Mouse (Mus musculus): ENCODE results near the gene Mcm5. TPM values are rescaled to one million over a fixed set of nuclear protein-coding genes. Genes with fewer than 3 reads are reported as not detected.

Gene Mcm5
- polyA plus RNA-seq (2012; rRNA removed) (157 and 159 TPM in 2 replicates), polyA plus RNA-seq (2014; fragmentation: Nextera tagmentation; extraction: Ambion mirVana) (125 and 127 TPM in 2 replicates)

DNA sequence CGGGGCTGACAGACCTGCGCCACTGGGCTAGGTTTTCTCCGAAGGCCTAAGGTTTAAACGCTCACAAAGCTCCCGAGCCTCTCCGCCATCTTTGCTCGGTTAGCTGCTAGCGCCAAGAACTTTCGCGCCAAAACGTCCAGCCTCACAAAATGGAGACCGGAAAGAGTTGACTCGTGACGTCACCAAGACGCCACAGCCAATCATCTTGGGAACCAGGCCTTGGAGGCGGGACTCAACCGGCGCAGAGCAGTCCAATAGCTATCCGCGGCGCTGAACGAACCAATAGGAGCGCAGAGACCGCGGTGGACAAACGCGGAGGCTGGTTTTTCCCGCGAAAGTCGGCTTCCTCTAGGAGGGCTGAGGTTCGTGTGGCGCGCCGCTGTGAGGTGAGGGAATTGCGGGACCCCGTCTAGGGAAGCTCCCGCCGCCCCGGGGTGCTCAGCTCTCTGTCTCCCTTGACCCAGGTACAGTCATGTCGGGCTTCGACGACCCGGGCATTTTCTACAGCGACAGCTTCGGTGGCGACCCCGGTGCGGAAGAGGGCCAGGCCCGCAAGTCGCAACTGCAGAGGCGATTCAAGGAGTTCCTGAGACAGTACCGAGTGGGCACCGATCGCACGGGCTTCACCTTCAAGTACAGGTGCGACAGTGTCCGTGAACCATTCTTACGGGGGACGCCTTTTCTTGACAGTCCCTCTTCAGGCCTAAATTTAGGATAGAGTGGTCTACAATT lies at the start of gene Mcm5:
TSS of gene Mcm5 (plus strand) at position 334 of the 732 bp plus-strand sequence.
- Histone ChIP-seq H3K27me3 (ENCODE audit: control insufficient read depth, insufficient read depth, low read length) (no peaks in the 10 kb centered on the region), H3K4me2 (replicated peaks; ENCODE audit: low read depth, low read length, severe bottlenecking) (peak within 1 kb of the TSS; percentile 85), H3K9ac (ENCODE audit: low read depth, low read length, severe bottlenecking) (peak within 1 kb of the TSS; percentile 80), H3K4me3 (replicated peaks; ENCODE audit: low read length) (peak within 1 kb of the TSS; percentile 76), H3K36me3 (ENCODE audit: control insufficient read depth, insufficient read depth, low read length) (peaks cover 33% of the 10 kb centered on the region), H3K9me3 (ENCODE audit: control insufficient read depth, low read length) (no peaks in the 10 kb centered on the region), H3K27ac (replicated peaks; ENCODE audit: low read depth, low read length) (peak within 1 kb of the TSS; percentile 91), H3K4me1 (ENCODE audit: control insufficient read depth, insufficient read depth, low read length) (peaks cover 16% of the 10 kb centered on the region)
- WGBS: 2% methylated on average over 56 of the region's 59 CpGs
- DNase-seq (ENCODE audit: low spot score) (peak; percentile 100), ATAC-seq (ENCODE audit: low FRiP score, low read depth) (peak; percentile 98)
- peak; percentile 45; the same call in 1 of the 2 replicates for TF ChIP-seq POLR2A (IDR thresholded peaks at IDR 0.05; ENCODE audit: borderline replicate concordance, extremely low read depth, insufficient read depth, insufficient read length)

DNA sequence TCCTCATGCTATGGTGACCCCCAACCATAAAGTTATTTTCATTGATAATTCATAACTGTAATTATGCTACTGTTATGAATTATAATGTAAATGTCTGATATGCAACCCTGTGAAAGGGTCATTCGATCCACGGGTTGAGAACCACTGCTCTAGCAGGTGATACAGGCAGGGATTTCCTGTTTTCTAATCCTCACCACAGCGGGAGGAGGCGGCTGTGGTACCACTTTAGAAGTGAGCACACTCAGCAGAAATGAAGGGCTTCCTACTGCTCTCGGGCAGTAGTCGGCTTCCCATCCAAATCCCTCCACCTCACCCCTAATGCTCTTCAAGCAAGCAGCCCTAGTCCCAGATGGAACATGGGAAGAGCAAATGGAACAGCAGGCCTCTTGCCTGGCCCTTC lies 49.3 kb upstream of the Mcm5 start:
- H3K4me2 ChIP-seq (replicated peaks; ENCODE audit: low read depth, low read length, severe bottlenecking): no peak overlapping the region
- no peak overlapping the region for H3K4me3 ChIP-seq (replicated peaks; ENCODE audit: low read length)
- no peak overlapping the region for H3K27ac ChIP-seq (replicated peaks; ENCODE audit: low read depth, low read length)
- 76% methylated on average over 6 of the region's 6 CpGs for WGBS
- ATAC-seq (ENCODE audit: low FRiP score, low read depth) (no peak), DNase-seq (ENCODE audit: low spot score) (no peak)
- no peak overlapping the region for H3K9ac ChIP-seq (ENCODE audit: low read depth, low read length, severe bottlenecking)
- H3K4me1 ChIP-seq (ENCODE audit: control insufficient read depth, insufficient read depth, low read length): no peaks in the 10 kb centered on the region
- peaks cover 31% of the 10 kb centered on the region for H3K36me3 ChIP-seq (ENCODE audit: control insufficient read depth, insufficient read depth, low read length)
- no peaks in the 10 kb centered on the region for H3K27me3 ChIP-seq (ENCODE audit: control insufficient read depth, insufficient read depth, low read length)
- TF ChIP-seq POLR2A (IDR thresholded peaks at IDR 0.05; ENCODE audit: borderline replicate concordance, extremely low read depth, insufficient read depth, insufficient read length): no peak
- H3K9me3 ChIP-seq (ENCODE audit: control insufficient read depth, low read length): no peaks in the 10 kb centered on the region

DNA sequence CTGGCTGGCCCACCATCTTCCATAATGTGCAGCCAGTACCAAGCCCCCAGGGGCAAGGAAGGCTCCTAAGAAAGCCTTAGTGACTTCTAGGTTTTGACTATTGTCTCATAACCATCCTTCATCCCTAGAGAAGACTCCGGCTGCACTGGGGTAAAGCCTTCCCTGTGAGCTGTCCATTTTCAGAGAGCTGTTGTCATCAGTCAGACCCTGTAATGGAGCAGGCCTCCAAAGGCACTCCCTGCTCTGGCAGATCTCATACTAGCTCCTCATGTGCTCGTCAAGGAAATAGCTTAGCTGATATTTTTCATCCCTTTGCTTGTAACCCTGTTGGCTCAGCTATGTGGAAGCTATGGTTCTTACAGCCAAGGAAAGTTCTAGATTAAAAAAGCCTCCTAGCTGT lies 48.6 kb upstream of the Mcm5 start:
- Histone ChIP-seq H3K36me3 (ENCODE audit: control insufficient read depth, insufficient read depth, low read length) (peaks cover 37% of the 10 kb centered on the region), H3K4me3 (replicated peaks; ENCODE audit: low read length) (no peak overlapping the region), H3K27ac (replicated peaks; ENCODE audit: low read depth, low read length) (no peak overlapping the region), H3K4me1 (ENCODE audit: control insufficient read depth, insufficient read depth, low read length) (no peaks in the 10 kb centered on the region), H3K9me3 (ENCODE audit: control insufficient read depth, low read length) (no peaks in the 10 kb centered on the region), H3K27me3 (ENCODE audit: control insufficient read depth, insufficient read depth, low read length) (no peaks in the 10 kb centered on the region), H3K9ac (ENCODE audit: low read depth, low read length, severe bottlenecking) (no peak overlapping the region), H3K4me2 (replicated peaks; ENCODE audit: low read depth, low read length, severe bottlenecking) (no peak overlapping the region)
- ATAC-seq (ENCODE audit: low FRiP score, low read depth): no peak
- no peak for TF ChIP-seq POLR2A (IDR thresholded peaks at IDR 0.05; ENCODE audit: borderline replicate concordance, extremely low read depth, insufficient read depth, insufficient read length)
- DNase-seq (ENCODE audit: low spot score): no peak
- 86% methylated on average over 2 of the region's 2 CpGs for WGBS

DNA sequence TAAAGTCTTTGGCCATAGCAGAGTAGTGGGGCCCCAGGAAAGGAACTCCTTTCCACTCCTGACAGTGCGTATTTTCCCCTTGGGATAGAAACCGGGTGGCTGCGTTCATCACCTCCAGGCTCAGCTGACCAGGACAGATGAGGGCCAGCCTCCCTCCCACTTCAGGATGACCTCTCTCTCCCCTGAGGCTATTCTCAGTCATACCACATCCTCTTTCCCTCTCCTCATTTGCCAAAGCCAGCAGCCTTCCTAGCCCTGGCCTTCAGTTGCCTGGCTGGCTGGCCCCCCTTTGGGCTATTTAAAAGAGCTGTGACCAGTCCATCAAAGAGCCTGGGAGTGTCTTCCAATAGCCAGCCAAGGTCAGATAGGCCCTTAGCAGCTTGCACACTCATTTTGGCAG lies 46.1 kb upstream of the Mcm5 start:
- no peak overlapping the region for H3K4me3 ChIP-seq (replicated peaks; ENCODE audit: low read length)
- H3K27ac ChIP-seq (replicated peaks; ENCODE audit: low read depth, low read length): no peak overlapping the region
- H3K9me3 ChIP-seq (ENCODE audit: control insufficient read depth, low read length): no peaks in the 10 kb centered on the region
- H3K27me3 ChIP-seq (ENCODE audit: control insufficient read depth, insufficient read depth, low read length): no peaks in the 10 kb centered on the region
- no peak overlapping the region for H3K4me2 ChIP-seq (replicated peaks; ENCODE audit: low read depth, low read length, severe bottlenecking)
- no peak for TF ChIP-seq POLR2A (IDR thresholded peaks at IDR 0.05; ENCODE audit: borderline replicate concordance, extremely low read depth, insufficient read depth, insufficient read length)
- H3K9ac ChIP-seq (ENCODE audit: low read depth, low read length, severe bottlenecking): no peak overlapping the region
- WGBS: 76% methylated on average over 3 of the region's 3 CpGs
- DNase-seq (ENCODE audit: low spot score): no peak
- no peak for ATAC-seq (ENCODE audit: low FRiP score, low read depth)
- no peaks in the 10 kb centered on the region for H3K4me1 ChIP-seq (ENCODE audit: control insufficient read depth, insufficient read depth, low read length)
- peaks cover 26% of the 10 kb centered on the region for H3K36me3 ChIP-seq (ENCODE audit: control insufficient read depth, insufficient read depth, low read length)

DNA sequence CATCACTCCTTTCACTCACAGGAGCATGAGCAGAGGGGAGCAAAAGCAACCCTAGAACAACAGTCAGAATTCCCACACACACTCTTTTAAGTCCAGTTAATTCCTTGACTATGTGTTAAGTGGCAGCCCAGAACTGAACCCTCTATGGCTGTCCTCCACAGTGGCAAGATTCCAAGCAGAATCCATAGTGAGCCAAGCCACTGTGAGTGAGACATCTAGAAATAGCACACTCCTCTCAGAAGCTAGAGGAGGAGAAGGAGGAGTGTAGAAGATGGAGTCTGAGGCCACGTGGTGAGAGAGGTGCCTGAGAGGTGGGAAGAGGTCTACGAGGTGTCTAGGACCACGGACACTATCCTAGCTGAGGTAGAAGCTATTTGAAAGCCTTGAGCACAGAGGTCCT lies 44.6 kb upstream of the Mcm5 start:
- Histone ChIP-seq H3K4me1 (ENCODE audit: control insufficient read depth, insufficient read depth, low read length) (no peaks in the 10 kb centered on the region), H3K9ac (ENCODE audit: low read depth, low read length, severe bottlenecking) (no peak overlapping the region), H3K4me2 (replicated peaks; ENCODE audit: low read depth, low read length, severe bottlenecking) (no peak overlapping the region), H3K4me3 (replicated peaks; ENCODE audit: low read length) (no peak overlapping the region), H3K36me3 (ENCODE audit: control insufficient read depth, insufficient read depth, low read length) (peaks cover 20% of the 10 kb centered on the region), H3K27ac (replicated peaks; ENCODE audit: low read depth, low read length) (no peak overlapping the region), H3K27me3 (ENCODE audit: control insufficient read depth, insufficient read depth, low read length) (no peaks in the 10 kb centered on the region), H3K9me3 (ENCODE audit: control insufficient read depth, low read length) (no peaks in the 10 kb centered on the region)
- WGBS: 82% methylated on average over 3 of the region's 3 CpGs
- DNase-seq (ENCODE audit: low spot score) (no peak), ATAC-seq (ENCODE audit: low FRiP score, low read depth) (no peak)
- TF ChIP-seq POLR2A (IDR thresholded peaks at IDR 0.05; ENCODE audit: borderline replicate concordance, extremely low read depth, insufficient read depth, insufficient read length): no peak

All from limb, embryonic 14.5 days (tissue).